Mouse (Mus musculus): ENCODE measurements at regions not wholly inside any gene's neighbourhood (a gene's known extent, or its start where the extent isn't known, plus 50 kb on each side); places are given as distances from the start of the nearest gene placed in this dataset.

GRCm38 (mm10) chr17:15247546-15248416 lies 128.9 kb downstream of the Dll1 start:
- peak; percentile 96 for DNase-seq (ENCODE audit: low read depth, low spot score)

- no peak for DNase-seq (ENCODE audit: low read depth, low spot score)
Measured at GRCm38 (mm10) chr17:15242976-15243635, 133.6 kb downstream of the Dll1 start.

DNA sequence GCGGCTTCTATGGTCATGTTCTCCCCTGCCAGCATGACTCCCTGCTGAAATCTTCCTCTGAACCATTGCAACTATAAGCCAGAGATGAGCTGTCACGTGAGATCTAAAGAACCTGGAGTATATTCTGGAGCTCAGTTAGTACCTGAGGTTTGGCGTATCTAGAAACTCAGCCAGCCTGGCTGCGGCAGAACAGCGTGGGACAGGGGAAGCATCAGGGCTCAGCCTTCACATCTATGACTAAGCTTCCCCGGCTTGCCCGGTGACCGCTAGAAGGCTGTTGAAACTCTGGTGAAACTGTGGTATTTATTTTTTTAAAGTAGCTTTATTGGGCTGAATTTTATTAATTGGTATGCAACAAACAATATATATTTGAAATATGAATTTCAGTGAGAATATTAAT lies 134.3 kb downstream of the Dll1 start:
- DNase-seq (ENCODE audit: low read depth, low spot score): no peak

GRCm38 (mm10) chr17:15241491-15241890 lies 135.2 kb downstream of the Dll1 start:
- no peak for DNase-seq (ENCODE audit: low read depth, low spot score)

- peak; percentile 86 for DNase-seq (ENCODE audit: low read depth, low spot score)
Measured at GRCm38 (mm10) chr17:15240641-15241040, 136.0 kb downstream of the Dll1 start.

GRCm38 (mm10) chr17:15240011-15240410 lies 136.7 kb downstream of the Dll1 start:
- DNase-seq (ENCODE audit: low read depth, low spot score): no peak

DNA sequence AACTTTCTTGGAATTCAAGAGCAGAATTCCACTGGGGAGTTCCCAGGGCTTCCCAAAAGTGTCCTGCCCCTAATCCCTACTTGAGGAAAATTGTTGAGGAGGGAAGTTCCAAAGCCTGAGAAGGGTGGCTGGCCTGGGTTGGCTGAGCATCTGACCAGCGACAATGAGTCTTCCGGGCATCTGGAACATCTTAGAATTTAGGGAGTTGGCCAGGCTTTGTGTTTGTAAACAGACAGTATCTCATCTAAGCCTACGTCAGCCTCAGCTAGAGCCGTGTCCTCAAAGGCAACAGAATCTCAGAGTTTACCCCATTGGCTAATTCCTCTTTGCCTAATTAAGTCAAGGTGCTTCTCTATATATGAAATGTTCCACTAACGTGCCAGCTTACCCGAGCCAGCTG lies 141.6 kb downstream of the Dll1 start:
- DNase-seq (ENCODE audit: low read depth, low spot score): no peak

GRCm38 (mm10) chr17:15231175-15231574 lies 145.5 kb downstream of the Dll1 start:
- DNase-seq (ENCODE audit: low read depth, low spot score): no peak

DNA sequence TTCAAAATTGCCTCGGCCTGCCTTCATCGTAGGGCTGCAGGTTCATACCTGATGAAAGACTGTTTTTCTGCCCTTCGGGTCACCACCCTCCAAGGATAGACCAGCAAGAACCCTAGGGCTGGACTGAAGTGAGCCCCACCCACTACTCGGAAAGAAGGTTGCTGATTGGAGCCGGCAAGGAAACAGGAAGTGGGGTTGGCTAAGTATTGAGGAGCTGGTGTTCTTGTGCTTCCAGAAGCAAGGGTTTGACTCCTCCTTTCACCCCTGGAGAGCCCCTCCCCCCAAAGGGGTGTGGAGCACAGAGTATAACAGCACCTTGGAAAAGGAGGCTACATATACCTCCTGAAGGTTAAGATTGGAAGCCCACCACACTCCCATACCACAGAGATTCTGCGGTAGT lies 147.5 kb downstream of the Dll1 start:
- peak; percentile 87 for DNase-seq (ENCODE audit: low read depth, low spot score)

- DNase-seq (ENCODE audit: low read depth, low spot score): no peak
Measured at GRCm38 (mm10) chr17:15228077-15228476, 148.6 kb downstream of the Dll1 start.

DNA sequence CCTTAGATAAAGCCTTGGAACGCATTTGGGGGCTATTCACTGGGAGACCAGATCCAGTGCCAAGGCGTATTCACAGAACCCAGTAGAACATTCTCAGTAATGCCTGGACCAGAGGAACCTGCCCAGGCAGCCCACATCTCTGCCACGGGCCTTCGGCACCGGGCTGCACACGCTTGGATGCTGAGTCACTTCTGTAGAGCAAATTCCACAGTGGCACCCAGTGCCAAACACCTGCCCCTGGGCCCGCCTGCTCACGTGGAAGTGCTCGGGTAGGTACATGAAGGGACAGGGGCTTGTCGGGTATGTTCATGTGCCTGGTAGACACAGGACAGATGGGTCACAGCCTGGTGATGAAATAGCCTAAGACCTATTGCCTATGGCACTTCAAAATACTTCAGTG lies 152.8 kb downstream of the Dll1 start:
- no peak for DNase-seq (ENCODE audit: low read depth, low spot score)

GRCm38 (mm10) chr17:15222923-15223322 lies 153.7 kb downstream of the Dll1 start:
- DNase-seq (ENCODE audit: low read depth, low spot score): no peak

GRCm38 (mm10) chr17:15214157-15214685 lies 162.5 kb downstream of the Dll1 start:
- no peak for DNase-seq (ENCODE audit: low read depth, low spot score)

GRCm38 (mm10) chr17:15208808-15209173 lies 167.5 kb upstream of the Gm3448 start:
- DNase-seq (ENCODE audit: low read depth, low spot score): no peak

DNA sequence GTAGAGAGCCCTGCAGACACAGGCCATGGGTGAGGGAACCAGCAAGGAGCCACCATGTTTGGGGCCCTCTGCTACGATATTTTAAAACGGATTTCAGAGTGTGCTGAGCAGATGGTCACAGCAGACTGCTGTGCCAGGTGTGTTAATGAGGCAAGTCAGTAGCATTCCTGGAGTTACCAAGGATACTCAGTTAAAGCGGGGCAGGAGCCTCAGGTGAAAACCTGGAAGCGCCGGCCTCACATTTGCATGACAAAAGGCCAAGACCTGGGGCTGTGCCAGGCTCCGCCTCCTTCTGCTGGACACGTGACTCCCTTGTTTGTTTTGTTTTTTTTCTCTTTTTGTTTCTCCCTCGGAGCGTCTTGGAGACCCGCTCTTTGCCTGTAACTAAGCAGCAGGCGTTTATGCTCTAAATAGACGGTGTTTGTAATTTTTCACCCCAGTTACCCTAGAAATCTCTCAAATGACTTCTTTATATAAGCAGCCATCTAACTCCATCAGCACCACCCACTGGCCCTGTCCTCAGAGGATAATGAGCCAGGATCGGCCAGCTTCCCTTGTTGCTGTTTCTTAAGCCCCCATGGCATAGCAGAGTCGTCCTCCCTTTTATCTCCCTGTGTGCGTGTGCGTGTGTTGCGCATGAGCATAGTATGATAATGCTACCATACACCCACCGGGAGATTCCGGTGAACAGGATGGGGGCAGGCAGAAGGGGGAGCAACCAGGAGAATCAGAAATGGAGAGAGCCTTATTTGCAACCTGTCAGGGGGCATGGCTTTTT lies 166.9 kb upstream of the Gm3448 start:
- peak; percentile 95 for DNase-seq (ENCODE audit: low read depth, low spot score)

DNA sequence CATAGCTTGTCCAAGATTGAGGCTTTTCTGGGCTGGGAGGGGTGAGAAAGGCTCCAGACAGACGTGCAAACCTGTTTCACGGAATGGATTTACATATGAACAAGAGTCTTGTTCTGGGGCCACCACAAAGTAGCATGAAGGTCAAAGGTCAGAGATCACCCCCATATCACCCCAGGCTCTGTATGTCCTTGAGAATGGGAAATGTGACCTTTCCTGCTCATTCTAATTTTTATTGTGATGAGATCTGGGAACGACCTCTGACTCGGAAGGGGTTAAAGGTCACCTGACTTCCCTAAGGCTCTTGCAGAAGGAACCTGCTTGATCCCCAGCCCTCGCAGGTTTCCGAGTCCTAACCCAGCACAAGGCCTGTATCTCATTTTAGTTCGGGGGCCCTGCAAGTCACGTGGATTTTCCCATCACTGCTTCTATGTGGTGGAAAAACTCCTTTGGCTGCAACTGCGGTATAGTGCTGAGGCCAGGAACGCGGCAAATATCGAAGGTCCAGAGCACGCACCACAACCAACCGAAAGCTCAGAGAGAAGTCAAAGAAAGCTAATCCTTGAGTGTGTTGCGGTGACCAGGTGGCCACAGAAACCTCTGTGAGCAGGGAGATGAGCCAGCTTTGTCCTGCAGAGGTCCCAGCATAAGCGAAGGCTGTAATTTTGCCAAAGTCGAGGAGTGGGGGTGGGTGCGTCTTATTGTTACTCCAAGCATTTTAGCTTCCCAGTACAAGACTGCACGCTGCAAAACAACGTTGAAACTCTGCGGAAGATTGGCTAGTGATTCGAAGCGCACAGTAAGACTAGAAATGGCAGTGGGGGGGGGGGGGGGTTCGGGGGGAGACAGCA lies 166.1 kb upstream of the Gm3448 start:
- peak; percentile 71 for DNase-seq (ENCODE audit: low read depth, low spot score)

DNA sequence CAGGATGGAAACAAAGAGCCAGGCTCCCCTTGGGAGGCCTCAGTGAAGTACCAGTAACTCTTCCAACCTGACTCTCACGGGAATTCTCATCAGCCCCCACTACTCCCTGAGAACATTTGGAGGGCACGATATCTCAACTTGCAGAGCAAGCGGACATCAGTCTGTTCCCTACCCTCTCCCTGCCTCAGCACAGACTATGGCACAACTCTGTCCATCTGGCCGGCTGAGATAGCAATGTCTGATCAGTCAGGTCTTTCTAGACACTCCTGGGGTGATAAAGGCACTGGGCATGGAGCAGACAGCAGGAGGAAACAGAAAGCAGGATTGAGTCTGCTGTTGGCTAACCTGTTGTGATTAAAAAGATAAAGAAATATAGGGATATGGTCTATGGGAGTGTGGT lies 164.5 kb upstream of the Gm3448 start:
- no peak for DNase-seq (ENCODE audit: low read depth, low spot score)

GRCm38 (mm10) chr17:15204524-15204923 lies 163.2 kb upstream of the Gm3448 start:
- DNase-seq (ENCODE audit: low read depth, low spot score): no peak

GRCm38 (mm10) chr17:15199235-15199634 lies 157.9 kb upstream of the Gm3448 start:
- DNase-seq (ENCODE audit: low read depth, low spot score): no peak

DNA sequence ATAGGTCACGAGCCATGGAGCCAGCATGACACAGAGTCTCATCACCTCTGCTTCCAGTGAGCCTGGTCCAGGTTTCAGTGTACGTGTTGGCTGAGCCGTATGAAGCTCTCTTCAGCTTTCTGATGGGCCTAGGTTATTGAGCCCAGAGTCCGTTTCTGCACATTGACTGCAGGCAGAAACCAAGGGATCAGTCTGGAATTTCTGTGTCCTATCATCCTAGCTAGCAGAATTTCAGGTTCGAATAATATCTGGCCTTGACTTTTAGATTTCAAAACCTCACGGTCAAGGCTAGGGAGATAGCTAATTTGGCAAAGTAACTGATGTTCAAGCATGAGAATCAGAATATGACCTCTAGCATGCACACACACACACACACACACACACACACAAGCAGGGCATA lies 156.0 kb upstream of the Gm3448 start:
- DNase-seq (ENCODE audit: low read depth, low spot score): no peak

DNA sequence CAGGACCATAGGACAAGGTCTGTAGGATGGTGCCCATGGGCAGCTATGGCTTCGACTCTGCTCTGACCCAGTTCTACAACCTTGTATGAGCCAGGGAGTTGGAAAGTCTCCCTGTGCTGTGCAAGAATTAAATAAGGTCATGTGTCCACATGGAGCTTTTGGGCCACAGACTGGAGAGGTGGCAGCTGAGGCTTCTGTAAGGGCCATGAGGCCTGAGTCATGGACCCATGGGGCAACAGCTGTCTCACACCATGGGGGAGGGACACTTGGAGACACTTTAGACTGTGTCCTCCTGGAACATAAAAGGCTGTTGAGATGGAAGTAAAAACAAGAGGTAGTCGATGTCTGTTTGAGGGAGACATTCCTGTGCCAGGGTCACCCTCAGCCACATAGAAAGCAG lies 154.5 kb upstream of the Gm3448 start:
- DNase-seq (ENCODE audit: low read depth, low spot score): no peak
